Mouse (Mus musculus): ENCODE results near the gene Nfkbil1. TPM values are rescaled to one million over a fixed set of nuclear protein-coding genes. Genes with fewer than 3 reads are reported as not detected.

Nfkbil1 gene
- polyA plus RNA-seq, 1 experiment from 2014 or later = 3.1 TPM

GRCm38 (mm10) chr17:35222299-35222698, 13.3 kb downstream of the Nfkbil1 start:
- Histone ChIP-seq H3K27me3 (ENCODE audit: control insufficient read depth, insufficient read depth, low read length) (no peaks in the 10 kb centered on the region), H3K4me2 (ENCODE audit: low read length) (no peak overlapping the region), H3K4me3 (ENCODE audit: control insufficient read depth in 1 of 2, insufficient read depth in 1 of 2, low read depth in 1 of 2, low read length in 2 of 2) (no peak overlapping the region), H3K36me3 (ENCODE audit: control insufficient read depth, insufficient read depth, low read length) (peaks cover 49% of the 10 kb centered on the region), H3K4me1 (ENCODE audit: control insufficient read depth in 2 of 2, insufficient read depth in 2 of 2, low read length in 2 of 2) (peaks cover 9 to 20% of the 10 kb centered on the region in 2 experiments), H3K9ac (ENCODE audit: low read length) (0 out of 2 replicates have a peak overlapping the region, but pooled peaks have one; percentile 21), H3K27ac (replicated peaks in 1 of 2; ENCODE audit: control insufficient read depth in 1 of 2, insufficient read depth in 1 of 2, low read depth in 2 of 2, low read length in 2 of 2) (peak overlapping the region; percentile 16 to 46; a peak in 2 of 4 replicates), H3K9me3 (ENCODE audit: control insufficient read depth, low read length) (no peaks in the 10 kb centered on the region)
- 55% methylated on average over 6 of the region's 6 CpGs for WGBS
- ATAC-seq (ENCODE audit: insufficient number of reproducible peaks, insufficient read depth, low FRiP score, low read depth) = no peak

- Histone ChIP-seq H3K4me1 (ENCODE audit: control insufficient read depth in 2 of 2, insufficient read depth in 2 of 2, low read length in 2 of 2) (peaks cover 9 to 20% of the 10 kb centered on the region in 2 experiments), H3K9me3 (ENCODE audit: control insufficient read depth, low read length) (no peaks in the 10 kb centered on the region), H3K36me3 (ENCODE audit: control insufficient read depth, insufficient read depth, low read length) (peaks cover 43% of the 10 kb centered on the region), H3K27ac (replicated peaks in 1 of 2; ENCODE audit: control insufficient read depth in 1 of 2, insufficient read depth in 1 of 2, low read depth in 2 of 2, low read length in 2 of 2) (peak within 1 kb of the TSS; percentile 9 to 72; a peak in 2 of 4 replicates), H3K4me2 (ENCODE audit: low read length) (no peak within 1 kb of the TSS), H3K4me3 (ENCODE audit: control insufficient read depth in 1 of 2, insufficient read depth in 1 of 2, low read depth in 1 of 2, low read length in 2 of 2) (no peak within 1 kb of the TSS), H3K27me3 (ENCODE audit: control insufficient read depth, insufficient read depth, low read length) (no peaks in the 10 kb centered on the region), H3K9ac (ENCODE audit: low read length) (peak within 1 kb of the TSS; percentile 30; the same call in 1 of the 2 replicates)
- 65% methylated on average over 28 of the region's 28 CpGs for WGBS
- ATAC-seq (ENCODE audit: insufficient number of reproducible peaks, insufficient read depth, low FRiP score, low read depth) = 0 out of 2 replicates have a peak, but pooled peaks have one; percentile 2
Measured at GRCm38 (mm10) chr17:35220156-35220952, 15.2 kb downstream of the Nfkbil1 start, which contains the start of gene Gm16181. Gm16181 (plus strand) TSS chr17:35220834.

GRCm38 (mm10) chr17:35219601-35220041, 16.0 kb downstream of the Nfkbil1 start:
- H3K9me3 ChIP-seq (ENCODE audit: control insufficient read depth, low read length) = no peaks in the 10 kb centered on the region
- WGBS = 58% methylated on average over 6 of the region's 6 CpGs
- H3K27ac ChIP-seq (replicated peaks in 1 of 2; ENCODE audit: control insufficient read depth in 1 of 2, insufficient read depth in 1 of 2, low read depth in 2 of 2, low read length in 2 of 2) = peak overlapping the region in 1 of 2 experiments; percentile 72; a peak in 2 of 4 replicates
- H3K36me3 ChIP-seq (ENCODE audit: control insufficient read depth, insufficient read depth, low read length) = peaks cover 36% of the 10 kb centered on the region
- no peak overlapping the region for H3K4me3 ChIP-seq (ENCODE audit: control insufficient read depth in 1 of 2, insufficient read depth in 1 of 2, low read depth in 1 of 2, low read length in 2 of 2)
- H3K27me3 ChIP-seq (ENCODE audit: control insufficient read depth, insufficient read depth, low read length) = no peaks in the 10 kb centered on the region
- ATAC-seq (ENCODE audit: insufficient number of reproducible peaks, insufficient read depth, low FRiP score, low read depth) = 0 out of 2 replicates have a peak, but pooled peaks have one; percentile 1
- H3K9ac ChIP-seq (ENCODE audit: low read length) = no peak overlapping the region
- H3K4me1 ChIP-seq (ENCODE audit: control insufficient read depth in 2 of 2, insufficient read depth in 2 of 2, low read length in 2 of 2) = peaks cover 10 to 20% of the 10 kb centered on the region in 2 experiments
- H3K4me2 ChIP-seq (ENCODE audit: low read length) = no peak overlapping the region

- peaks cover 36% of the 10 kb centered on the region for H3K36me3 ChIP-seq (ENCODE audit: control insufficient read depth, insufficient read depth, low read length)
- peak overlapping the region; percentile 50 to 72 for H3K27ac ChIP-seq (replicated peaks in 1 of 2; ENCODE audit: control insufficient read depth in 1 of 2, insufficient read depth in 1 of 2, low read depth in 2 of 2, low read length in 2 of 2)
- no peaks in the 10 kb centered on the region for H3K9me3 ChIP-seq (ENCODE audit: control insufficient read depth, low read length)
- H3K4me3 ChIP-seq (ENCODE audit: control insufficient read depth in 1 of 2, insufficient read depth in 1 of 2, low read depth in 1 of 2, low read length in 2 of 2) = no peak overlapping the region
- 73% methylated on average over 18 of the region's 18 CpGs for WGBS
- peaks cover 12 to 20% of the 10 kb centered on the region in 2 experiments for H3K4me1 ChIP-seq (ENCODE audit: control insufficient read depth in 2 of 2, insufficient read depth in 2 of 2, low read length in 2 of 2)
- no peak overlapping the region for H3K4me2 ChIP-seq (ENCODE audit: low read length)
- H3K27me3 ChIP-seq (ENCODE audit: control insufficient read depth, insufficient read depth, low read length) = no peaks in the 10 kb centered on the region
- ATAC-seq (ENCODE audit: insufficient number of reproducible peaks, insufficient read depth, low FRiP score, low read depth) = peak; percentile 52; the same call in 1 of the 2 replicates
- no peak overlapping the region for H3K9ac ChIP-seq (ENCODE audit: low read length)
Measured at GRCm38 (mm10) chr17:35218516-35219193, 16.9 kb downstream of the Nfkbil1 start.

- Histone ChIP-seq H3K27me3 (ENCODE audit: control insufficient read depth, insufficient read depth, low read length) (no peaks in the 10 kb centered on the region), H3K36me3 (ENCODE audit: control insufficient read depth, insufficient read depth, low read length) (no peaks in the 10 kb centered on the region), H3K4me1 (ENCODE audit: control insufficient read depth in 2 of 2, insufficient read depth in 2 of 2, low read length in 2 of 2) (peaks cover under 1 to 4% of the 10 kb centered on the region in 2 experiments; a peak in 1 of 4 replicates), H3K4me3 (ENCODE audit: control insufficient read depth in 1 of 2, insufficient read depth in 1 of 2, low read depth in 1 of 2, low read length in 2 of 2) (no peak overlapping the region), H3K9ac (ENCODE audit: low read length) (no peak overlapping the region), H3K9me3 (ENCODE audit: control insufficient read depth, low read length) (no peaks in the 10 kb centered on the region), H3K27ac (replicated peaks in 1 of 2; ENCODE audit: control insufficient read depth in 1 of 2, insufficient read depth in 1 of 2, low read depth in 2 of 2, low read length in 2 of 2) (no peak overlapping the region), H3K4me2 (ENCODE audit: low read length) (no peak overlapping the region)
- no peak for ATAC-seq (ENCODE audit: insufficient number of reproducible peaks, insufficient read depth, low FRiP score, low read depth)
- 90% methylated on average over 5 of the region's 5 CpGs for WGBS
Measured at GRCm38 (mm10) chr17:35213071-35213470, 22.5 kb downstream of the Nfkbil1 start.

GRCm38 (mm10) chr17:35210593-35210992, 25.0 kb downstream of the Nfkbil1 start:
- H3K4me2 ChIP-seq (ENCODE audit: low read length) = no peak overlapping the region
- no peaks in the 10 kb centered on the region for H3K9me3 ChIP-seq (ENCODE audit: control insufficient read depth, low read length)
- 64% methylated on average over 3 of the region's 3 CpGs for WGBS
- peaks cover 0 to 3% of the 10 kb centered on the region in 2 experiments; a peak in 1 of 4 replicates for H3K4me1 ChIP-seq (ENCODE audit: control insufficient read depth in 2 of 2, insufficient read depth in 2 of 2, low read length in 2 of 2)
- no peaks in the 10 kb centered on the region for H3K36me3 ChIP-seq (ENCODE audit: control insufficient read depth, insufficient read depth, low read length)
- no peak overlapping the region for H3K4me3 ChIP-seq (ENCODE audit: control insufficient read depth in 1 of 2, insufficient read depth in 1 of 2, low read depth in 1 of 2, low read length in 2 of 2)
- 0 out of 2 replicates have a peak, but pooled peaks cover 3% of the 10 kb centered on the region for H3K27me3 ChIP-seq (ENCODE audit: control insufficient read depth, insufficient read depth, low read length)
- H3K9ac ChIP-seq (ENCODE audit: low read length) = no peak overlapping the region
- ATAC-seq (ENCODE audit: insufficient number of reproducible peaks, insufficient read depth, low FRiP score, low read depth) = no peak
- no peak overlapping the region for H3K27ac ChIP-seq (replicated peaks in 1 of 2; ENCODE audit: control insufficient read depth in 1 of 2, insufficient read depth in 1 of 2, low read depth in 2 of 2, low read length in 2 of 2)

- H3K4me2 ChIP-seq (ENCODE audit: low read length) = no peak overlapping the region
- H3K4me1 ChIP-seq (ENCODE audit: control insufficient read depth in 2 of 2, insufficient read depth in 2 of 2, low read length in 2 of 2) = peaks cover 0 to 3% of the 10 kb centered on the region in 2 experiments; a peak in 1 of 4 replicates
- 70% methylated on average over 12 of the region's 12 CpGs for WGBS
- no peak overlapping the region for H3K4me3 ChIP-seq (ENCODE audit: control insufficient read depth in 1 of 2, insufficient read depth in 1 of 2, low read depth in 1 of 2, low read length in 2 of 2)
- H3K36me3 ChIP-seq (ENCODE audit: control insufficient read depth, insufficient read depth, low read length) = no peaks in the 10 kb centered on the region
- peaks cover 8% of the 10 kb centered on the region for H3K27me3 ChIP-seq (ENCODE audit: control insufficient read depth, insufficient read depth, low read length)
- no peak overlapping the region for H3K27ac ChIP-seq (replicated peaks in 1 of 2; ENCODE audit: control insufficient read depth in 1 of 2, insufficient read depth in 1 of 2, low read depth in 2 of 2, low read length in 2 of 2)
- ATAC-seq (ENCODE audit: insufficient number of reproducible peaks, insufficient read depth, low FRiP score, low read depth) = no peak
- H3K9ac ChIP-seq (ENCODE audit: low read length) = no peak overlapping the region
- H3K9me3 ChIP-seq (ENCODE audit: control insufficient read depth, low read length) = no peaks in the 10 kb centered on the region
Measured at GRCm38 (mm10) chr17:35209785-35210535, 25.6 kb downstream of the Nfkbil1 start.

Data from heart, embryonic 14.5 days (tissue).